Mouse (Mus musculus) embryonic facial prominence, embryonic 11.5 days (tissue): ENCODE measurements around the gene Mob3b. TPM values are rescaled to one million over a fixed set of nuclear protein-coding genes. Genes with fewer than 3 reads are reported as not detected.

ENCODE experiments used
- ATAC-seq: fragments of 200-750 bp; cut with Nextera tagmentation; replicated peaks from 2 replicates; pipeline ENCODE4 v1.8.0; 2017; ENCODE audit warnings: low read depth; ENCODE audit not compliant: insufficient number of reproducible peaks, low FRiP score, low TSS enrichment
- DNase-seq: peaks from one replicate; pipeline ENCODE4 v3.0.0-alpha.2; 2015; ENCODE audit warnings: low spot score
- H3K27ac ChIP-seq: fragments of 300-500 bp; sonication (generic); replicated peaks from 2 replicates; pipeline ENCODE4 v1.5.1; 2014; ENCODE audit warnings: mild to moderate bottlenecking, low read depth, low read length, control low read depth
- H3K27me3 ChIP-seq: fragments of 300-500 bp; sonication (generic); 2 replicates; pipeline ENCODE4 v1.6.1; 2014; ENCODE audit warnings: mild to moderate bottlenecking, low read length, moderate library complexity, mixed read lengths; ENCODE audit not compliant: control insufficient read depth, insufficient read depth
- H3K36me3 ChIP-seq: fragments of 300-500 bp; sonication (generic); replicated peaks from 2 replicates; pipeline ENCODE4 v1.6.1; 2014; ENCODE audit warnings: low read depth, mild to moderate bottlenecking, low read length, moderate library complexity, mixed read lengths; ENCODE audit not compliant: control insufficient read depth, insufficient read depth
- H3K4me1 ChIP-seq: fragments of 300-500 bp; sonication (generic); 2 replicates; pipeline ENCODE4 v1.6.1; 2014; ENCODE audit warnings: low read length, mixed read lengths; ENCODE audit not compliant: control insufficient read depth, insufficient read depth
- H3K4me2 ChIP-seq: fragments of 300-500 bp; sonication (generic); 2 replicates; pipeline ENCODE4 v1.6.1; 2014; ENCODE audit warnings: low read depth, mild to moderate bottlenecking, control low read depth, low read length, moderate library complexity
- H3K4me3 ChIP-seq: fragments of 300-500 bp; sonication (generic); 2 replicates; pipeline ENCODE4 v1.5.1; 2014; ENCODE audit warnings: low read depth, low read length, control low read depth
- H3K9ac ChIP-seq: fragments of 300-500 bp; sonication (generic); replicated peaks from 2 replicates; pipeline ENCODE4 v1.6.1; 2014; ENCODE audit warnings: mild to moderate bottlenecking, control low read depth, low read length
- H3K9me3 ChIP-seq: fragments of 300-500 bp; sonication (generic); replicated peaks from 2 replicates; pipeline ENCODE4 v1.6.1; 2016; ENCODE audit warnings: mild to moderate bottlenecking, low read length, inconsistent platforms, mixed read lengths; ENCODE audit not compliant: control insufficient read depth
- WGBS: fragments of 180-500 bp; shearing (Covaris S2); extraction: QIAGEN DNeasy Blood & Tissue Kit; methylation state at CpG from one replicate; pipeline ENCODE4 v1.1.7; 2014; 5-methylcytosine and 5-hydroxymethylcytosine counted together
- polyA plus RNA-seq: library from polyadenylated mRNA; unstranded; fragments of >200 nt; fragmentation: Nextera tagmentation; extraction: Ambion mirVana; gene quantifications from 2 replicates; pipeline ENCODE4 v1.2.1, GENCODE M21; 2014

Gene Mob3b
- polyA plus RNA-seq, 1 experiment from 2014 or later, result 11.9 TPM

GRCm38 (mm10) chr4:34900155-34900554, 257.1 kb downstream of the Mob3b start:
- Histone ChIP-seq H3K4me2 (no peak overlapping the region), H3K4me1 (no peaks in the 10 kb centered on the region), H3K27me3 (no peaks in the 10 kb centered on the region), H3K36me3 (no peaks in the 10 kb centered on the region), H3K9ac (no peak overlapping the region), H3K27ac (no peak overlapping the region), H3K4me3 (no peak overlapping the region), H3K9me3 (no peaks in the 10 kb centered on the region)
- 53% methylated on average over 9 of the region's 9 CpGs for WGBS
- DNase-seq (peak; percentile 69), ATAC-seq (0 out of 2 replicates have a peak, but pooled peaks have one; percentile 48)

- Histone ChIP-seq H3K9ac (no peak overlapping the region), H3K4me2 (no peak overlapping the region), H3K4me3 (no peak overlapping the region), H3K4me1 (no peaks in the 10 kb centered on the region), H3K9me3 (no peaks in the 10 kb centered on the region), H3K27ac (no peak overlapping the region), H3K36me3 (no peaks in the 10 kb centered on the region), H3K27me3 (no peaks in the 10 kb centered on the region)
- WGBS, result 95% methylated on average over 1 of the region's 1 CpGs
- DNase-seq, result no peak
- ATAC-seq, result no peak
These were observed 258.0 kb downstream of the Mob3b start for GRCm38 (mm10) chr4:34899322-34899721.

Other genes starting within 250 kb of the Mob3b start
- gene Ifnk, start 5.4 kb downstream of the Mob3b start, polyA plus RNA-seq, result 0.36 TPM in 1 of 2 replicates, not detected in the other
- 18.3 and 21.6 TPM in 2 replicates for gene C9orf72, start 68.7 kb upstream of the Mob3b start, polyA plus RNA-seq